Mouse (Mus musculus): Measurements from ENCODE around the gene Tuba4a. TPM values are rescaled to one million over a fixed set of nuclear protein-coding genes. Genes with fewer than 3 reads are reported as not detected.

Gene Tuba4a
- polyA plus RNA-seq, 1 experiment = 97.4 TPM

- Histone ChIP-seq H3K27ac (ENCODE audit: insufficient read depth, low read length) (no peak overlapping the region), H3K27me3 (ENCODE audit: control insufficient read depth, insufficient read depth, low read length, poor library complexity, severe bottlenecking) (no peaks in the 10 kb centered on the region)
These were observed 3.9 kb downstream of the Tuba4a start for GRCm38 (mm10) chr1:75215785-75216184.

DNA sequence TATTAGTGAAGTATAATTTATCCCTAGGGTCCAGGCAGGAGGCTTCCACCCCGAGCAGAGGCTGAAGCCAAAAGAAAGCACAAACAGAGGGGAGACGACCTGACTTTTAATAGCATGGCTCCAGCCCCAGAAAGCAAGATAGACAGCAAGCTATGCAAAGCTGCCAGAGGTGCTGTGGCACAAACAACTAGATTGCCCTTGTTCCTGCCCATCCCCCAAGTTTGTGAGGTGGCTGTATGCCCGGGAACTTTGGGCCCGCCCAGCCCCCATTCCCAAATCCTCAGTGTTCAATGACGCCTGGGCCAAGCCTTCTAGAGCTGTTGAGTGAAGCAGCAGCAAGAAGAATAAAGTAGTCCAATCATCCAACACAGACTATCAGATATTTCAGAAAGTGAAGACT is 4.8 kb downstream of the Tuba4a start:
- Histone ChIP-seq H3K9ac (ENCODE audit: low read depth, poor library complexity, severe bottlenecking) (no peak overlapping the region), H3K27ac (ENCODE audit: insufficient read depth, low read length) (no peak overlapping the region), H3K36me3 (ENCODE audit: control insufficient read depth, insufficient read depth, low read length, poor library complexity, severe bottlenecking) (peaks cover 42% of the 10 kb centered on the region), H3K4me3 (ENCODE audit: low read depth, low read length) (no peak overlapping the region), H3K27me3 (ENCODE audit: control insufficient read depth, insufficient read depth, low read length, poor library complexity, severe bottlenecking) (no peaks in the 10 kb centered on the region), H3K4me1 (ENCODE audit: control insufficient read depth, insufficient read depth, low read length) (peaks cover 4% of the 10 kb centered on the region), H3K9me3 (replicated peaks; ENCODE audit: control insufficient read depth, insufficient read depth, low read length, poor library complexity, severe bottlenecking) (no peaks in the 10 kb centered on the region)
- TF ChIP-seq CTCF (IDR thresholded peaks at IDR 0.05; ENCODE audit: low read depth, low read length) = no peak

More at GRCm38 (mm10) chr1:75215785-75216184, 3.9 kb downstream of the Tuba4a start:
- no peaks in the 10 kb centered on the region for H3K9me3 ChIP-seq (replicated peaks; ENCODE audit: control insufficient read depth, insufficient read depth, low read length, poor library complexity, severe bottlenecking)
- peaks cover 42% of the 10 kb centered on the region for H3K36me3 ChIP-seq (ENCODE audit: control insufficient read depth, insufficient read depth, low read length, poor library complexity, severe bottlenecking)
- no peak overlapping the region for H3K9ac ChIP-seq (ENCODE audit: low read depth, poor library complexity, severe bottlenecking)
- peaks cover 4% of the 10 kb centered on the region for H3K4me1 ChIP-seq (ENCODE audit: control insufficient read depth, insufficient read depth, low read length)
- no peak for TF ChIP-seq POLR2A (IDR thresholded peaks at IDR 0.05; ENCODE audit: insufficient read depth, low read length)
- no peak for TF ChIP-seq CTCF (IDR thresholded peaks at IDR 0.05; ENCODE audit: low read depth, low read length)
- no peak for TF ChIP-seq EP300 (IDR thresholded peaks at IDR 0.05; ENCODE audit: insufficient read depth, low read depth, low read length)
- no peak overlapping the region for H3K4me3 ChIP-seq (ENCODE audit: low read depth, low read length)

DNA sequence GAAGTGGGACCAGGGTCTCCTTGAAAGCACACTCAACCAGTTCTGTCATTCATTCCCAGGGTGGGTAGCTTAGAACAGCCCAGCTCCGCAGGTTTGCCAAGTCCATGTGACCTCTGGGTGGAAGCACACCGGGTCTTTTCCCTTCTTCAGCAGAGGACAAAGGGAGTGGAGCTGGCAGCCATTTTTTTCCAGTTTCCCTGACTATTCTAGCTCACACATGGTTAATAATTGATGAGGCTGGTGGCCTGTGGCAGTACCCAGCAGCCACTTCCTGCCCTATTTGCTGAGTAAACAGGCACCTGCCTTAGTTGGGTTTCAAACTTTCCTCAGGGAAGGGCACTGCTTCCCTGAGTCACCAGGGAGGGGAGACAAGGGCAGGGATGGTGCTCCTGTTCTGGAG is 5.2 kb downstream of the Tuba4a start:
- Histone ChIP-seq H3K4me3 (ENCODE audit: low read depth, low read length) (no peak overlapping the region), H3K36me3 (ENCODE audit: control insufficient read depth, insufficient read depth, low read length, poor library complexity, severe bottlenecking) (peaks cover 42% of the 10 kb centered on the region), H3K9ac (ENCODE audit: low read depth, poor library complexity, severe bottlenecking) (no peak overlapping the region), H3K27ac (ENCODE audit: insufficient read depth, low read length) (no peak overlapping the region), H3K9me3 (replicated peaks; ENCODE audit: control insufficient read depth, insufficient read depth, low read length, poor library complexity, severe bottlenecking) (no peaks in the 10 kb centered on the region), H3K4me1 (ENCODE audit: control insufficient read depth, insufficient read depth, low read length) (peaks cover 4% of the 10 kb centered on the region), H3K27me3 (ENCODE audit: control insufficient read depth, insufficient read depth, low read length, poor library complexity, severe bottlenecking) (no peaks in the 10 kb centered on the region)
- no peak for TF ChIP-seq CTCF (IDR thresholded peaks at IDR 0.05; ENCODE audit: low read depth, low read length)
- no peak for TF ChIP-seq EP300 (IDR thresholded peaks at IDR 0.05; ENCODE audit: insufficient read depth, low read depth, low read length)
- TF ChIP-seq POLR2A (IDR thresholded peaks at IDR 0.05; ENCODE audit: insufficient read depth, low read length) = no peak

- no peaks in the 10 kb centered on the region for H3K27me3 ChIP-seq (ENCODE audit: control insufficient read depth, insufficient read depth, low read length, poor library complexity, severe bottlenecking)
- H3K36me3 ChIP-seq (ENCODE audit: control insufficient read depth, insufficient read depth, low read length, poor library complexity, severe bottlenecking) = peaks cover 42% of the 10 kb centered on the region
- TF ChIP-seq CTCF (IDR thresholded peaks at IDR 0.05; ENCODE audit: low read depth, low read length) (no peak), EP300 (IDR thresholded peaks at IDR 0.05; ENCODE audit: insufficient read depth, low read depth, low read length) (no peak), POLR2A (IDR thresholded peaks at IDR 0.05; ENCODE audit: insufficient read depth, low read length) (no peak)
- H3K27ac ChIP-seq (ENCODE audit: insufficient read depth, low read length) = no peak overlapping the region
- no peak overlapping the region for H3K4me3 ChIP-seq (ENCODE audit: low read depth, low read length)
- peaks cover 4% of the 10 kb centered on the region for H3K4me1 ChIP-seq (ENCODE audit: control insufficient read depth, insufficient read depth, low read length)
- H3K9ac ChIP-seq (ENCODE audit: low read depth, poor library complexity, severe bottlenecking) = no peak overlapping the region
- H3K9me3 ChIP-seq (replicated peaks; ENCODE audit: control insufficient read depth, insufficient read depth, low read length, poor library complexity, severe bottlenecking) = no peaks in the 10 kb centered on the region
These were observed 6.6 kb downstream of the Tuba4a start for GRCm38 (mm10) chr1:75213096-75213495.

- peaks cover 4% of the 10 kb centered on the region for H3K4me1 ChIP-seq (ENCODE audit: control insufficient read depth, insufficient read depth, low read length)
- no peaks in the 10 kb centered on the region for H3K9me3 ChIP-seq (replicated peaks; ENCODE audit: control insufficient read depth, insufficient read depth, low read length, poor library complexity, severe bottlenecking)
- H3K27me3 ChIP-seq (ENCODE audit: control insufficient read depth, insufficient read depth, low read length, poor library complexity, severe bottlenecking) = no peaks in the 10 kb centered on the region
- peaks cover 42% of the 10 kb centered on the region for H3K36me3 ChIP-seq (ENCODE audit: control insufficient read depth, insufficient read depth, low read length, poor library complexity, severe bottlenecking)
- H3K9ac ChIP-seq (ENCODE audit: low read depth, poor library complexity, severe bottlenecking) = no peak overlapping the region
- no peak overlapping the region for H3K4me3 ChIP-seq (ENCODE audit: low read depth, low read length)
- TF ChIP-seq POLR2A (IDR thresholded peaks at IDR 0.05; ENCODE audit: insufficient read depth, low read length) (no peak), CTCF (IDR thresholded peaks at IDR 0.05; ENCODE audit: low read depth, low read length) (no peak), EP300 (IDR thresholded peaks at IDR 0.05; ENCODE audit: insufficient read depth, low read depth, low read length) (no peak)
- no peak overlapping the region for H3K27ac ChIP-seq (ENCODE audit: insufficient read depth, low read length)
These were observed 7.1 kb downstream of the Tuba4a start for GRCm38 (mm10) chr1:75212542-75212941.

- peak overlapping the region; percentile 79 for H3K9ac ChIP-seq (ENCODE audit: low read depth, poor library complexity, severe bottlenecking)
- H3K36me3 ChIP-seq (ENCODE audit: control insufficient read depth, insufficient read depth, low read length, poor library complexity, severe bottlenecking) = peaks cover 32% of the 10 kb centered on the region
- no peaks in the 10 kb centered on the region for H3K27me3 ChIP-seq (ENCODE audit: control insufficient read depth, insufficient read depth, low read length, poor library complexity, severe bottlenecking)
- peak overlapping the region; percentile 97 for H3K4me3 ChIP-seq (ENCODE audit: low read depth, low read length)
- no peak overlapping the region for H3K27ac ChIP-seq (ENCODE audit: insufficient read depth, low read length)
- no peak for TF ChIP-seq POLR2A (IDR thresholded peaks at IDR 0.05; ENCODE audit: insufficient read depth, low read length)
- no peak for TF ChIP-seq EP300 (IDR thresholded peaks at IDR 0.05; ENCODE audit: insufficient read depth, low read depth, low read length)
- TF ChIP-seq CTCF (IDR thresholded peaks at IDR 0.05; ENCODE audit: low read depth, low read length) = no peak
- peaks cover 2% of the 10 kb centered on the region for H3K4me1 ChIP-seq (ENCODE audit: control insufficient read depth, insufficient read depth, low read length)
- H3K9me3 ChIP-seq (replicated peaks; ENCODE audit: control insufficient read depth, insufficient read depth, low read length, poor library complexity, severe bottlenecking) = no peaks in the 10 kb centered on the region
These were observed 8.4 kb downstream of the Tuba4a start for GRCm38 (mm10) chr1:75211141-75211708.
